Mouse (Mus musculus) gastrocnemius, postnatal 4 days (tissue): ENCODE measurements around the gene Ndufa9. TPM values are rescaled to one million over a fixed set of nuclear protein-coding genes. Genes with fewer than 3 reads are reported as not detected.

Source experiments
- DNase-seq, 2 experiments: peaks; one replicate each; pipeline ENCODE4 v3.0.0; 2021 to 2022; ENCODE audit warnings: low spot score in 2 of 2, mixed read lengths in 2 of 2
- total RNA-seq, 2 experiments: library from RNA; stranded (reverse); gene quantifications; 2 replicates each; pipeline ENCODE4 v1.2.3; 2021

Gene Ndufa9
- total RNA-seq, 2 experiments from 2014 or later: 230 to 236 TPM

GRCm38 (mm10) chr6:126772326-126772725 is 76.6 kb downstream of the Ndufa9 start:
- DNase-seq: no peak

Other genes with a start within 250 kb of the Ndufa9 start
- 1 to 10 TPM; 5.7 to 7.0 TPM for gene Kcna1, start 202.8 kb downstream of the Ndufa9 start, total RNA-seq
- 1 to 10 TPM; 5.3 to 5.8 TPM for gene Kcna6, start 108.5 kb downstream of the Ndufa9 start, total RNA-seq
- gene Akap3, start 4.0 kb upstream of the Ndufa9 start, total RNA-seq: not detected
- not detected for gene Dyrk4, start 72.7 kb upstream of the Ndufa9 start, total RNA-seq
- gene Rad51ap1, start 90.5 kb upstream of the Ndufa9 start, total RNA-seq: 10 to 100 TPM; 13.6 to 17.3 TPM
- 10 to 100 TPM; 12.9 to 14.4 TPM for gene D6Wsu163e, start 90.8 kb upstream of the Ndufa9 start, total RNA-seq
- 1 to 10 TPM; 8.2 to 9.7 TPM for gene Fgf6, start 166.4 kb upstream of the Ndufa9 start, total RNA-seq
- gene Fgf23, start 223.8 kb upstream of the Ndufa9 start, total RNA-seq: under 1 TPM in 1 of 2 experiments, not detected in 1; 0.20 TPM